Mouse (Mus musculus): ENCODE data around the gene Xlr5a. TPM values are rescaled to one million over a fixed set of nuclear protein-coding genes. Genes with fewer than 3 reads are reported as not detected.

Xlr5a gene
- polyA plus RNA-seq (2017; shearing (Covaris generic)) = under 1 TPM in 1 of 2 experiments, not detected in 1; 0.12 TPM

DNA sequence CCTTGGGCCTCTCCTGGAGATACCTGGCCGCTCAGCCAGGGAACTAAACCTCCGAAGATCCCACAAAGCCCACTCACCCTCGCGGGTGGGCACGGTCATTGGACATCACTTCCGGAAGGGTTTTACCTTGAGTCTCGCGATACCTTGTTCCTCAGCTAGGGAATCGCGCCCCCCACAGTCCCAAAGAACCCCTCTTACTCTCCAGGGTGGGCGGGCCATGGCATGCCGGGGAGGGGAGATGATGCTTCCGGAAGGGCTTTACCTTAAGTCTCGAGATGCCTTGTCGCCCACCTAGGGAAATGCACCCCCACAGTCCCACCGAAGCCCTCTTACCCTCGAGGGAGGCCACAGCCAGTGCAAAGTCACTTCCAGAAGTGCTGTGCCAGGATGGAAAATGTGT is at the start of gene Xlr5a, which contains the start of gene Xlr5c:
TSS of gene Xlr5a (minus strand) at position 101 of the 400 bp plus-strand sequence.
TSS of gene Xlr5c (minus strand) at position 101 of the 400 bp plus-strand sequence.

DNA sequence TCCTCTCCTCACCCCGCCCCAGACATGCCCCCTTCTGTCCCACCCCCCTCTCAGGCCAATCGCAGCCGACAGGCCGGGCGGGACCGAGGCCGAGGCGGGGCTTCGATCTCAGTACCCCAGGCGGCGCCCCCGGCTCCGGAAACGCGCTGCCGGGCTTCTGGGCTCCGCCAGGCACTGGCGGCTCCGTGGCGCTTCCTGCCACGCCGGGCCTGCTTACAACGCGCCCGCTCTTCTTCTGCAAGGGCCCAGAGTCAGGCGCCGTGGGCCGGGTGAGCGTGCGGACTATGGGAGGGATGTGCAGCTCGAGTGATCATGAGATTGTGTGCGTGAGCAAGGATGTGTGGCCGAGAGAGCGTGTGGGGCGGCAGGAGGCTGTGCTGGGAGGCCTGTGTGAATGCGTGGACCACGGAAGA is 49.7 kb upstream of the Xlr5a start, which contains the start of gene Zfp275:
TSS of gene Zfp275 (plus strand) at position 139 of the 413 bp plus-strand sequence.

DNA sequence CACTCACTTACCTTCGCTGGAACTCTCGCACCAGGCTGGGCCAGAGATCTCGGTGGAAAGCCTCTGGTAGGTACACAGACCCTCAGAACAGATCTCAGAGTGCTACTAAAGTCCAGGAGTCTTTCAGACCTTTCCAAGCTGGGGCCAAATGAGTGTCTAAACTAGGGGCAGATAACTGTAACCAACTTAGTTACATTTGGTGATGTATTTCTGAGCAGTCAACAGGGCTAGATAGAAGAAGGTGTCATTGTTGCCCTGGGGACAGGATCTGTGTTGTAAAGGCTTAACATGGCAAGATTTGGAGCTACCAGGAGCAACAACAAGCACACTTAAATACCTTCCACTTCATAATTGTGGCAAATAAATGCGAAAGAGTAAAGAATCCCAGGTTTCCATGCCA is 44.0 kb upstream of the Xlr5a start, which contains the start of gene Gm45015:
TSS of gene Gm45015 (minus strand) at position 101 of the 400 bp plus-strand sequence.

DNA sequence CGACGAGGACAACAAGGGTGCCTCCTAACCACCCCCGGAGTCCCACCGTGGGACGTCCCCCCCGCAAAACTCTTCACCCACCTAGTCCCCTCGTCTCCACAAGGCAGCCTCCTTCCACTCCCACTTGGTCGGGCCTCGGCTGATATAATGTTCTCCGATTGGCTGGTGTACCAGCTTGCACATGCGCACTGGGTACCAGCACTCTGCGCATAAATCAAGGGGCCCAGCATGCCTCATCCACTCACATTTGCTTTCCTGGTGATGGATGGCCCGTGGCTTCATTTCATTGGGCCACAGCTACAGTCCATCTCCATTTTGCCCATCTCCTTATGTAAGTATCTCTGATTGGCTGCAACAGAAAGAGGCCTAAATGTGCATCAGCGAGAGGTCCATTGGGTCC is 27.5 kb downstream of the Xlr5a start, which contains the start of gene Xlr3c:
TSS of gene Xlr3c (minus strand) at position 121 of the 400 bp plus-strand sequence.

DNA sequence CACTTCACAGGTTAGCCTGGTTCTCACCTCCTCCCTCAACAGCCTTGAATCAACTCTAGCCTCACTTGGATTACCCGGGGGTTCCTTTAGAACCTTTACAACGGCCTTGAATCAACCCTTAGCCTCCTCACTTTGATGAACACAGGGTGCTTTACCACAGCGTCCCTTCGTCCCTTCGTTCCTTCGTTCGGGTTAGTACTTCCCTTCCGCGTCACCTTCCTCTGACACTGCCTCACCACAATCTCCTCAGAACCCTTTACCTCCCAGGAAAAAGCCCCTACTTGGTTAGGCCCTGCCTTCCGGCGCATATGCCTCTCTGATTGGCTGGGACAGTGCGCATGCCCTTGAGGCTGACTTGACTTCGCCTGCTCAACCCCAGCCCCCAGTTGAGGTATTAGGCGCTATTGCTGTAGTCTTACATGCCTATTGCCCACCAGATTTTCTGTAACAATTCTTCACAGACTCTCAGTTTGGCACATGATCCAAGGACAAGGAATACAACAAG is 49.9 kb downstream of the Xlr5a start, which contains the start of gene Xlr4c:
TSS of gene Xlr4c (minus strand) at position 310 of the 505 bp plus-strand sequence.

DNA sequence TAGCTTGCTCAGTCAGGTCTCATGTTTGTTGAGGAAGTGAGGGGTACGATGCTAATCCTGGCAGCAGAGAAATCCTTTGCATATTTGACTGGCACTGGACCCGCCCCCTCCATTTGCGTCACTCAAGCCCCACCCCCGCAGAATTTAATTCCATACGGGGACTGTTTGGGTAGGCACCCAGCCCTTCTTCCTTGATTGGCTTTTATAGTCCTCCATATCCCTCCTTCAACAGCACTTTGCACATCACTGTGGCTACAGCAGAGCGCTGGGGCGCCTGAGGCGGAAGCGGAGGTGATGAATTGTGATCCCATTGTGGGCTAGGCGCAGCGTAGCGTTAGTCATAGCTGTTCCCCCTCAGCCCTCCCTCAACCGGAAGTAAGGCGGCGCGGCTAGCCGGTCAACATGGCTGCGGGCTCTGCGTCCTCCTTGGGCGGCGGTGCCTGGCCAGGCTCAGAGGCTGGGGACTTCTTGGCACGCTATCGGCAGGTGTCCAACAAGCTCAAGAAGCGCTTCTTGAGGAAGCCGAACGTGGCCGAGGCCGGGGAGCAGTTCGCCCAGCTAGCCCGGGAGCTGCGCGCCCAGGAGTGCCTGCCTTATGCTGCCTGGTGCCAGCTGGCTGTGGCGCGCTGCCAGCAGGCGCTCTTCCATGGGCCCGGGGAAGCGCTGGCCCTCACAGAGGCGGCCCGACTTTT is 64.7 kb downstream of the Xlr5a start, which contains the start of gene F8a:
TSS of gene F8a (plus strand) at position 378 of the 692 bp plus-strand sequence.

DNA sequence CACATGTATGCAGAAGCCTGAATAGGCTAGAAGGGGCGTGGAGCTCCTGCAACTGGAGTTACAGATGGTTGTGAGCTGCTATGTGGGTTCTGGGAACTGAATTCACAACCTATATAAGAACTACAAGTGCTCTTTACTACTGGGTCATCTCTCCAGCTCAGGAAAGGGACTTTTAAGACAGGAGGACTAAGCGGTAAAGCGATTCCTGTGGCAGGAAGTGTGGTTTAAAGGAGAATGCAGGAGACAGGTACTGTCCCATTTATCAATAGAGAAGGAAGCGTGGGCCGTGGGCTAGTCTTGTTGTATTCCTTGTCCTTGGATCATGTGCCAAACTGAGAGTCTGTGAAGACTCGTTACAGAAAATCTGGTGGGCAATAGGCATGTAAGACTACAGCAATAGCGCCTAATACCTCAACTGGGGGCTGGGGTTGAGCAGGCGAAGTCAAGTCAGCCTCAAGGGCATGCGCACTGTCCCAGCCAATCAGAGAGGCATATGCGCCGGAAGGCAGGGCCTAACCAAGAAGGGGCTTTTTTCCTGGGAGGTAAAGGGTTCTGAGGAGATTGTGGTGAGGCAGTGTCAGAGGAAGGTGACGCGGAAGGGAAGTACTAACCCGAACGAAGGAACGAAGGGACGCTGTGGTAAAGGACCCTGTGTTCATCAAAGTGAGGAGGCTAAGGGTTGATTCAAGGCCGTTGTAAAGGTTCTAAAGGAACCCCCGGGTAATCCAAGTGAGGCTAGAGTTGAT is 78.8 kb downstream of the Xlr5a start, which contains the start of gene Xlr4b:
TSS of gene Xlr4b (plus strand) at position 515 of the 746 bp plus-strand sequence.

DNA sequence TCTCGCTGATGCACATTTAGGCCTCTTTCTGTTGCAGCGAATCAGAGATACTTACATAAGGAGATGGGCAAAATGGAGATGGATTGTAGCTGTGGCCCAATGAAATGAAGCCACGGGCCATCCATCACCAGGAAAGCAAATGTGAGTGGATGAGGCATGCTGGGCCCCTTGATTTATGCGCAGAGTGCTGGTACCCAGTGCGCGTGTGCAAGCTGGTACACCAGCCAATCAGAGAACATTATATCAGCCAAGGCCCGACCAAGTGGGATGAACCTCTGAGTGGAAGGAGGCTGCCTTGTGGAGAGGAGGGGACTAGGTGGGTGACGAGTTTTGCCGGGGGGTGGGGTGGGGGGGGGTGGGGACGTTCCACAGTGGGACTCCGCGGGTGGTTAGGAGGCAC is 100.8 kb downstream of the Xlr5a start, which contains the start of gene Xlr3b:
TSS of gene Xlr3b (plus strand) at position 274 of the 400 bp plus-strand sequence.

DNA sequence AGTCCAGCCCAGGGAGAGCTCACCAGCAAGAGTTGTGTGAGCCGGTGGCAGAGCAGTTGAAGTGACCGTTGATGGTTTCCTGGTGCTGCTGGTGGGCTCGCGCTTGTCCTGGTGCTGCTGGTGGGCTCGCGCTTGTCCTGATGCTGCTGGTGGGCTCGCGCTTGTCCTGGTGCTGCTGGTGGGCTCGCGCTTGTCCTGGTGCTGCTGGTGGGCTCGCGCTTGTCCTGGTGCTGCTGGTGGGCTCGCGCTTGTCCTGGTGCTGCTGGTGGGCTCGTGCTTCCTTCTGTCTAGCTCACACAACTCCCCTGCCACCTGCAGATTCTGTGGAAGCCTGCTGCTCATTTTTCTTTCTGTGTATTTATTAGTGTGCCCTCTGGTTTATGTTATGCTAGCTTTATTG is 115.9 kb downstream of the Xlr5a start, which contains the start of gene Spin2d:
TSS of gene Spin2d (minus strand) at position 101 of the 400 bp plus-strand sequence.

DNA sequence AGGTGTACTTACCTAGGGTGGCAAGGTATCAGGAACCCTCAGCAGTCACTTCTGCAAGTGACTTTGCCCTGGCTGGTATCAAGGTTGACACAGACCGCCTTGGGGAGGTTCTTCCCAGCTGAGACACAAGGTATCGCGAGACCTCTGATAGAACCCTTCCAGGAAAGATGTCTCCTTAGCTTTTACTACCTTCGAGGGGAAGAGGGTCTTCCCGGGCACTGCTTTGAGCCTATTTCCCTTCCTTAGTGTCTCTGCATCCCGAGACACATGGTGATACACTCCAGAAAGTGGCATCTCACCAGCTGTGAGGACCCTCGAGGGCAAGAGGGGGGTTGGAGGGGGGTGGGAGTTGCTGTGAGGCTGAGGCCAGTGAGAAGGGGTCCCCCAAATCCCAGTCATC is 143.4 kb downstream of the Xlr5a start, which contains the start of gene DXBay18:
TSS of gene DXBay18 (minus strand) at position 101 of the 400 bp plus-strand sequence.

DNA sequence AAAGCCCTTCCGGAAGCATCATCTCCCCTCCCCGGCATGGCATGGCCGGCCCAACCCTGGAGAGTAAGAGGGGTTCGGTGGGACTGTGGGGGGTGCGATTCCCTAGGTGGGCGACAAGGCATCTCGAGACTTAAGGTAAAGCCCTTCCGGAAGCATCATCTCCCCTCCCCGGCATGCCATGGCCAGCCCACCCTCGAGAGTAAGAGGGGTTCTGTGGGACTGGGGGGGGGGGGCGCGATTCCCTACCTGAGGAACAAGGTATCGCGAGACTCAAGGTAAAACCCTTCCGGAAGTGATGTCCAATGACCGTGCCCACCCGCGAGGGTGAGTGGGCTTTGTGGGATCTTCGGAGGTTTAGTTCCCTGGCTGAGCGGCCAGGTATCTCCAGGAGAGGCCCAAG is 144.3 kb downstream of the Xlr5a start, which contains the start of gene Xlr5b:
TSS of gene Xlr5b (plus strand) at position 301 of the 400 bp plus-strand sequence.

DNA sequence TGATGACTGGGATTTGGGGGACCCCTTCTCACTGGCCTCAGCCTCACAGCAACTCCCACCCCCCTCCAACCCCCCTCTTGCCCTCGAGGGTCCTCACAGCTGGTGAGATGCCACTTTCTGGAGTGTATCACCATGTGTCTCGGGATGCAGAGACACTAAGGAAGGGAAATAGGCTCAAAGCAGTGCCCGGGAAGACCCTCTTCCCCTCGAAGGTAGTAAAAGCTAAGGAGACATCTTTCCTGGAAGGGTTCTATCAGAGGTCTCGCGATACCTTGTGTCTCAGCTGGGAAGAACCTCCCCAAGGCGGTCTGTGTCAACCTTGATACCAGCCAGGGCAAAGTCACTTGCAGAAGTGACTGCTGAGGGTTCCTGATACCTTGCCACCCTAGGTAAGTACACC is 176.0 kb downstream of the Xlr5a start, which contains the start of gene Gm14685:
TSS of gene Gm14685 (plus strand) at position 301 of the 400 bp plus-strand sequence.

DNA sequence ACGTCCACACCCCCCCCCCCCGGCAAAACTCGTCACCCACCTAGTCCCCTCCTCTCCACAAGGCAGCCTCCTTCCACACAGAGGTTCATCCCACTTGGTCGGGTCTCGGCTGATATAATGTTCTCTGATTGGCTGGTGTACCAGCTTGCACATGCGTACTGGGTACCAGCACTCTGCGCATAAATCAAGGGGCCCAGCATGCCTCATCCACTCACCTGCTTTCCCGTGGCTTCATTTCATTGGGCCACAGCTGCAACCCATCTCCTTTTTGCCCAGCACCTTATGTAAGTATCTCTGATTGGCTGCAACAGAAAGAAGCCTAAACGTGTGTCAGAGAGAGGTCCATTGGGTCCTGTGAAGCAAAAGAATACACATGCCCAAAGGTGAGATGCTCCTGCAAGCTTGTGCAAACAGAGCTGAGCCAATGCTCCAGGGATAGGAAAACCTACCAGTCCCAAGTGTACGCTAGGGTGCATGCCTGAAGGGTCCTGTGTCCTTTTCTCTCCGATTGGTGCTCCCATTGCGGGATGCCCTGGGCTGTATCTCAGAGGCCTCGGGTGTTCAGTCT is 195.8 kb downstream of the Xlr5a start, which contains the start of gene Xlr3a:
TSS of gene Xlr3a (minus strand) at position 155 of the 568 bp plus-strand sequence.

DNA sequence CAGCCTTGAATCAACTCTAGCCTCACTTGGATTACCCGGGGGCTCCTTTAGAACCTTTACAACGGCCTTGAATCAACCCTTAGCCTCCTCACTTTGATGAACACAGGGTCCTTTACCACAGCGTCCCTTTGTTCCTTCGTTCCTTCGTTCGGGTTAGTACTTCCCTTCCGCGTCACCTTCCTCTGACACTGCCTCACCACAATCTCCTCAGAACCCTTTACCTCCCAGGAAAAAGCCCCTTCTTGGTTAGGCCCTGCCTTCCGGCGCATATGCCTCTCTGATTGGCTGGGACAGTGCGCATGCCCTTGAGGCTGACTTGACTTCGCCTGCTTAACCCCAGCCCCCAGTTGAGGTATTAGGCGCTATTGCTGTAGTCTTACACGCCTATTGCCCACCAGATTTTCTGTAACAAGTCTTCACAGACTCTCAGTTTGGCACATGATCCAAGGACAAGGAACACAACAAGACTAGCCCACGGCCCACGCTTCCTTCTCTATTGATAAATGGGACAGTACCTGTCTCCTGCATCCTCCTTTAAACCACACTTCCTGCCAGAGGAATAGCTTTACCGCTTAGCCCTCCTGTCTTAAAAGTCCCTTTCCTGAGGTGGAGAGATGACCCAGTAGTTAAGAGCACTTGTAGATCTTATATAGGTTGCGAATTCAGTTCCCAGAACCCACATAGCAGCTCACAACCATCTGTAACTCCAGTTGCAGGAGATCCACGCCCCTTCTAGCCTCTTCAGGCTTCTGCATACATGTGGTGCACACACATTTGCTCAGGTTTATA is 210.3 kb downstream of the Xlr5a start, which contains the start of gene Xlr4a:
TSS of gene Xlr4a (minus strand) at position 212 of the 789 bp plus-strand sequence.

DNA sequence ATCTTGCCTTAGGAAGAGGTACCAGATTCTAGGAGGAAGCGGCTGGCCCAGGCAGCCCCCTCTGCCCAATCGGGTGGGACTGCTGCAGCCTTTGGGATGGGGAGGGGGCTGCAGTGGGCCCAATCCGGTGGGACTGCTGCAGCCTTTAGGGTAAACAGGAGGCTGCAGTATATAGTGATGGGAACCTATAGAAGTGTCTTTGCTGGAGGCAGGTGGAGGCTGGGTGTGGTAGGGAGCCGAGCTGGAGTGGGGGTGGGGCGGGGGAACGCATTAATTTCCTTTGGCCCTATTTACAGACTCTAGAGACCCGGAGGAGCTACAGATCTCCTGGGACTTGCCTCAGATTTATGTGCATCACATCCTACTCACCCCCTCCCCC is 228.4 kb downstream of the Xlr5a start, which contains the start of gene Pnma3:
TSS of gene Pnma3 (plus strand) at position 373 of the 379 bp plus-strand sequence.

Other genes with a start within 250 kb of the Xlr5a start
- not detected for gene Pnma3, start 228.2 kb downstream of the Xlr5a start, polyA plus RNA-seq (2017; shearing (Covaris generic))
- gene Xlr4a, start 210.5 kb downstream of the Xlr5a start, polyA plus RNA-seq (2017; shearing (Covaris generic)) = 10 to 100 TPM; 78.3 to 92.0 TPM
- gene Xlr3a, start 195.9 kb downstream of the Xlr5a start, polyA plus RNA-seq (2017; shearing (Covaris generic)) = 1 to 10 TPM in 1 of 2 experiments, under 1 TPM in 1; 0.33 to 4.0 TPM
- gene Gm14685, start 175.9 kb downstream of the Xlr5a start, polyA plus RNA-seq (2017; shearing (Covaris generic)) = under 1 TPM in 1 of 2 experiments, not detected in 1; 0.20 TPM
- gene Xlr5b, start 144.2 kb downstream of the Xlr5a start, polyA plus RNA-seq (2017; shearing (Covaris generic)) = not detected
- not detected for gene DXBay18, start 143.5 kb downstream of the Xlr5a start, polyA plus RNA-seq (2017; shearing (Covaris generic))
- gene Spin2d, start 116.0 kb downstream of the Xlr5a start, polyA plus RNA-seq (2017; shearing (Covaris generic)) = not detected
- 10 to 100 TPM in 1 of 2 experiments, 1 to 10 TPM in 1; 4.4 to 19.7 TPM for gene Xlr3b, start 100.8 kb downstream of the Xlr5a start, polyA plus RNA-seq (2017; shearing (Covaris generic))
- 100 to 1,000 TPM; 126 to 145 TPM for gene Xlr4b, start 78.6 kb downstream of the Xlr5a start, polyA plus RNA-seq (2017; shearing (Covaris generic))
- gene F8a, start 64.7 kb downstream of the Xlr5a start, polyA plus RNA-seq (2017; shearing (Covaris generic)) = 10 to 100 TPM; 17.4 to 19.3 TPM
- 10 to 100 TPM; 60.1 to 81.5 TPM for gene Xlr4c, start 49.8 kb downstream of the Xlr5a start, polyA plus RNA-seq (2017; shearing (Covaris generic))
- under 1 TPM in 1 of 2 experiments, not detected in 1; 0.13 TPM for gene Xlr3c, start 27.6 kb downstream of the Xlr5a start, polyA plus RNA-seq (2017; shearing (Covaris generic))
- gene Xlr5c, start within 50 bp of the Xlr5a start, polyA plus RNA-seq (2017; shearing (Covaris generic)) = not detected
- not detected for gene Gm45015, start 43.9 kb upstream of the Xlr5a start, polyA plus RNA-seq (2017; shearing (Covaris generic))
- gene Zfp275, start 49.6 kb upstream of the Xlr5a start, polyA plus RNA-seq (2017; shearing (Covaris generic)) = 10 to 100 TPM in 1 of 2 experiments, 1 to 10 TPM in 1; 8.2 to 11.7 TPM
- not detected for gene Gm18336, start 105.8 kb upstream of the Xlr5a start, polyA plus RNA-seq (2017; shearing (Covaris generic))
- gene Zfp92, start 118.1 kb upstream of the Xlr5a start, polyA plus RNA-seq (2017; shearing (Covaris generic)) = under 1 TPM in 1 of 2 experiments, not detected in 1; 0.25 TPM
- not detected for gene Trex2, start 142.4 kb upstream of the Xlr5a start, polyA plus RNA-seq (2017; shearing (Covaris generic))
- 10 to 100 TPM; 23.0 to 36.2 TPM for gene Haus7, start 166.1 kb upstream of the Xlr5a start, polyA plus RNA-seq (2017; shearing (Covaris generic))
- under 1 TPM in 1 of 2 experiments, not detected in 1; 0.06 TPM for gene Bgn, start 190.6 kb upstream of the Xlr5a start, polyA plus RNA-seq (2017; shearing (Covaris generic))
- not detected for gene Atp2b3, start 210.1 kb upstream of the Xlr5a start, polyA plus RNA-seq (2017; shearing (Covaris generic))